Mouse (Mus musculus) embryonic facial prominence, embryonic 15.5 days (tissue): ENCODE results near the gene Tbc1d12. TPM values are rescaled to one million over a fixed set of nuclear protein-coding genes. Genes with fewer than 3 reads are reported as not detected.
A peak's percentile ranks its signal among the peaks of the same experiment; 100 is the strongest.
"Not testable (repeated sequence)": the region's sequence is repeated elsewhere in the genome, so short reads cannot be mapped to it uniquely, and the experiment has no call there.

ENCODE experiments used
- ATAC-seq: fragments of 200-750 bp; cut with Nextera tagmentation; 2 replicates; pipeline ENCODE4 v1.8.0; 2017; ENCODE audit warnings: low read depth, moderate TSS enrichment; ENCODE audit not compliant: insufficient number of reproducible peaks, low FRiP score, low TSS enrichment
- H3K27ac ChIP-seq: fragments of 300-500 bp; sonication (generic); replicated peaks from 2 replicates; pipeline ENCODE4 v1.5.1; 2015; ENCODE audit warnings: mild to moderate bottlenecking, inconsistent platforms
- H3K27me3 ChIP-seq: fragments of 300-500 bp; sonication (generic); 2 replicates; pipeline ENCODE4 v1.6.1; 2015; ENCODE audit warnings: inconsistent platforms
- H3K36me3 ChIP-seq: fragments of 300-500 bp; sonication (generic); 2 replicates; pipeline ENCODE4 v1.6.1; 2015; ENCODE audit warnings: mild to moderate bottlenecking, inconsistent platforms
- H3K4me1 ChIP-seq: fragments of 300-500 bp; sonication (generic); 2 replicates; pipeline ENCODE4 v1.6.1; 2015; ENCODE audit warnings: inconsistent platforms
- H3K4me2 ChIP-seq: fragments of 300-500 bp; sonication (generic); replicated peaks from 2 replicates; pipeline ENCODE4 v1.6.1; 2015; ENCODE audit warnings: mild to moderate bottlenecking, inconsistent platforms
- H3K4me3 ChIP-seq: fragments of 300-500 bp; sonication (generic); replicated peaks from 2 replicates; pipeline ENCODE4 v1.5.1; 2015; ENCODE audit warnings: mild to moderate bottlenecking, inconsistent platforms
- H3K9ac ChIP-seq: fragments of 300-500 bp; sonication (generic); 2 replicates; pipeline ENCODE4 v1.6.1; 2015; ENCODE audit warnings: inconsistent platforms
- H3K9me3 ChIP-seq: fragments of 300-500 bp; sonication (generic); replicated peaks from 2 replicates; pipeline ENCODE4 v1.6.1; 2016; ENCODE audit warnings: inconsistent platforms
- WGBS: fragments of 180-500 bp; shearing (Covaris S2); methylation state at CpG from one replicate; pipeline ENCODE4 v1.1.7; 2015; 5-methylcytosine and 5-hydroxymethylcytosine counted together
- polyA plus RNA-seq: library from polyadenylated mRNA; unstranded; fragments of >200 nt; fragmentation: Nextera tagmentation; extraction: Ambion mirVana; gene quantifications from 2 replicates; pipeline ENCODE4 v1.2.1, GENCODE M21; 2015

The Tbc1d12 gene
- polyA plus RNA-seq, 1 experiment from 2014 or later, result 2.8 TPM

GRCm38 (mm10) chr19:38836084-38836437, 318 bp upstream of the Tbc1d12 start:
- peak overlapping the region; percentile 88 for H3K27ac ChIP-seq
- 26% methylated on average over 10 of the region's 10 CpGs for WGBS
- no peaks in the 10 kb centered on the region for H3K36me3 ChIP-seq
- H3K4me3 ChIP-seq, result peak overlapping the region; percentile 80
- H3K9ac ChIP-seq, result peak overlapping the region; percentile 72; the same call in 1 of the 2 replicates
- H3K9me3 ChIP-seq, result no peaks in the 10 kb centered on the region
- ATAC-seq, result no peak
- peak overlapping the region; percentile 72 for H3K4me2 ChIP-seq
- H3K27me3 ChIP-seq, result no peaks in the 10 kb centered on the region
- peaks cover 12% of the 10 kb centered on the region; the same call in 1 of the 2 replicates for H3K4me1 ChIP-seq

GRCm38 (mm10) chr19:38837171-38837641, 827 bp downstream of the Tbc1d12 start:
- Histone ChIP-seq H3K4me1 (peaks cover 12% of the 10 kb centered on the region; the same call in 1 of the 2 replicates), H3K4me3 (peak overlapping the region; percentile 80), H3K9me3 (no peaks in the 10 kb centered on the region), H3K4me2 (peak overlapping the region; percentile 72), H3K9ac (peak overlapping the region; percentile 72), H3K27me3 (no peaks in the 10 kb centered on the region), H3K27ac (peak overlapping the region; percentile 88), H3K36me3 (no peaks in the 10 kb centered on the region)
- under 1% methylated on average over 54 of the region's 54 CpGs for WGBS
- ATAC-seq, result peak; percentile 40

DNA sequence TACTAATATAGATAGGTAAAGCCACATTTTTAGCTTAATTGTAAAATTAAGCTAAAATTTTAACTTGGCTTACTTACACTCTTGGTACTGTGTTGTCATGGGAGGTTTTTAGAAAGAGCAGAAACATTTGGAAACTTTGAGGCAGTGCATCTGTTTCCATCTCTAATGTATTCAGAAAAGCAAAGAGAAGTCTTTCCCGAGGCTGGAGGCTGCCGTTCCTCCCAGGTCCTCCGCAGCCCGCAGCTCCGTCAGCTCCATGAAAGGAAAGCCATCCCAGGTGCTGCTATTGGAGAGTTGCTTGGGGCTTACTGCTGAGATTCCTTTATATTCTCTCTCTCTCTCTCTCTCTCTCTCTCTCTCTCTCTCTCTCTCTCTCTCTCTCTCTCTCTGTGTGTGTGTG, 8.4 kb downstream of the Tbc1d12 start:
- no peaks in the 10 kb centered on the region for H3K9me3 ChIP-seq
- ATAC-seq, result no peak
- no peak overlapping the region for H3K9ac ChIP-seq
- 0 out of 2 replicates have a peak, but pooled peaks cover 4% of the 10 kb centered on the region for H3K4me1 ChIP-seq
- H3K36me3 ChIP-seq, result no peaks in the 10 kb centered on the region
- H3K4me2 ChIP-seq, result no peak overlapping the region
- no peaks in the 10 kb centered on the region for H3K27me3 ChIP-seq
- 45% methylated on average over 5 of the region's 5 CpGs for WGBS
- H3K4me3 ChIP-seq, result no peak overlapping the region
- H3K27ac ChIP-seq, result no peak overlapping the region

DNA sequence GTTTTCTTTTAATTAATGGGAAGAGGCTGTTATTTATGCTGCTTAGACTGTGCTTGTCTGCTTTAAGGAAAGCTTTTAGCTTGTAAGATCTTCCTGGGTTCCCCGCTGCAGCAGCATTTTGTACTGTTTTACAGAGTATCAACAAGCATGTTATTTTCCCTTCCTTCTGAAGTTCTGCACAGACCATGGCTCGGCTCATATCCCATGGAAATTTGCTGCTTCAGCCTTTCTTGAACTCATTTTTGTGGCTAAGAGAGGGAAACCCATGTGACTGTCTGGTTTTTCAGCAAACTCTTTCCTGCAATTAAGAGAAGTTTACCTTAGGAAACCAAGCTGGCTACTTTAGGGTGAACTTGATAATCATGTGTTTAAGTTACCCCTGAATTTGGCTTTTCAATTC, 10.0 kb downstream of the Tbc1d12 start:
- Histone ChIP-seq H3K36me3 (no peaks in the 10 kb centered on the region), H3K4me1 (0 out of 2 replicates have a peak, but pooled peaks cover 4% of the 10 kb centered on the region), H3K4me3 (no peak overlapping the region), H3K9me3 (no peaks in the 10 kb centered on the region), H3K27ac (peak overlapping the region; percentile 58; the same call in 1 of the 2 replicates), H3K27me3 (no peaks in the 10 kb centered on the region), H3K4me2 (no peak overlapping the region), H3K9ac (no peak overlapping the region)
- ATAC-seq, result no peak
- 34% methylated on average over 2 of the region's 2 CpGs for WGBS

DNA sequence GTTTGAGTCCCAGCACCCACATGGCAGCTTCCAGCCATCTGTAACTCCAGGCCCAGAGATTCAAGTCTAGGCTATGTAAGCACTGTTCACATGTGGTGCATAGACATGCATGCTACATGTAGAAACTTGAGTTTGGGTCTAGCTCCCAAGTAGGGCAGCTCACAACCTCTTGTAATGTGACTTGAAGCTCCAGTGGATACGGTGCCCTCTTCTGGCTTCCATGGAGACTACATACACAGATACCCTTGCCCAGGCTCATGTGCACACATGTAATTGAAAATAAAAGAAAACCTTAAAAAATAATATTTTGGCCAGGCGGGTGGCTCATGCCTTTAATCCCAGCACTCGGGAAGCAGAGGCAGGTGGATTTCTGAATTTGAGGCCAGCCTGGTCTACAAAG, 21.8 kb downstream of the Tbc1d12 start:
- H3K4me2 ChIP-seq, result no peak overlapping the region
- H3K27ac ChIP-seq, result no peak overlapping the region
- no peaks in the 10 kb centered on the region for H3K36me3 ChIP-seq
- no peaks in the 10 kb centered on the region for H3K9me3 ChIP-seq
- WGBS, result 93% methylated on average over 3 of the region's 3 CpGs
- no peak overlapping the region for H3K4me3 ChIP-seq
- no peaks in the 10 kb centered on the region for H3K27me3 ChIP-seq
- H3K4me1 ChIP-seq, result no peaks in the 10 kb centered on the region
- ATAC-seq, result no peak
- no peak overlapping the region for H3K9ac ChIP-seq

DNA sequence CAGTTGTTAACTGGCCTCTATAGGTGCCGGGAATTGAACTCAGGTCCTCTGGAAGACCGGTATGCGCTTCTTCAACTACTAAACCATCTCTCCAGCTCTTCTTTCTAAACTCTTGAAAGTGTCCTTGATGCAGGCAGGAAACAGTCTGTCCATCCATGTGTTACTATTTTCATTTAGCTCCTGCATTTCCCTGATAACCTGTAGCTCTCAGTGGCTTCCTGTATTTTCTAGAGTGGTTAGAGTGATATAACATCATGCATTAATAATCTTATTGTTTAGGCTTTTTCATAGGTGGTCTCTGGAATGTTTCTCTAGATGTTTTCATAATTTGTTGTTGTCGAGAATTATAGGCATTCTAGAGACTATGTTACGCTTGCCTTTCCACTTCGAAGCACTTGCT, 26.1 kb downstream of the Tbc1d12 start:
- H3K36me3 ChIP-seq, result no peaks in the 10 kb centered on the region

GRCm38 (mm10) chr19:38874825-38875224, 38.4 kb downstream of the Tbc1d12 start:
- H3K9ac ChIP-seq, H3K9me3 ChIP-seq, H3K36me3 ChIP-seq, H3K4me1 ChIP-seq, ATAC-seq, H3K27ac ChIP-seq, H3K4me3 ChIP-seq, H3K27me3 ChIP-seq, H3K4me2 ChIP-seq: not testable (repeated sequence)
- WGBS, result 85% methylated on average over 4 of the region's 8 CpGs

More for the DNA sequence above, 26.1 kb downstream of the Tbc1d12 start:
- Histone ChIP-seq H3K4me2 (no peak overlapping the region), H3K4me3 (no peak overlapping the region), H3K27ac (no peak overlapping the region), H3K9me3 (no peaks in the 10 kb centered on the region), H3K9ac (no peak overlapping the region), H3K4me1 (no peaks in the 10 kb centered on the region), H3K27me3 (no peaks in the 10 kb centered on the region)
- 85% methylated on average over 6 of the region's 6 CpGs for WGBS
- ATAC-seq, result no peak

DNA sequence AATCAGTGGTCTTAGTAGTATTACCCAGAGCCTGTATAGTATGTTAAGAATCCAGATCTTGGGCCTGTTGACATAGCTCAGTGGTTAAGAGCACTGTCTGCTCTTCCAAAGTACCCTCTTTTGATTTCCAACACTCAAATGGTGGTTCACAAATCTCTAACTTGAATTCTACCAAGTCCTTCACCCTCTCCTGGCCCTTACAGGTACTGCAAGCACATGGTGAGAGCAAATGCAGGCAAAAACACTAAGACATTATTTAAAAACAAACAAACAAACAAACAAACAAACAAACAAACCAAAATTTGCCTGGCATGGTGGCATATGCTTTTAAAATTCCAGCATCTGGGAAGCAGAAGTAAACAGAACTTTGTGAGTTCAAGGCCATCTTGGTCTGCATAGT, 43.9 kb downstream of the Tbc1d12 start:
- no peak overlapping the region for H3K9ac ChIP-seq
- no peaks in the 10 kb centered on the region for H3K27me3 ChIP-seq
- H3K9me3 ChIP-seq, result no peaks in the 10 kb centered on the region
- no peaks in the 10 kb centered on the region for H3K4me1 ChIP-seq
- H3K27ac ChIP-seq, result no peak overlapping the region
- no peak for ATAC-seq
- H3K36me3 ChIP-seq, result 0 out of 2 replicates have a peak, but pooled peaks cover 5% of the 10 kb centered on the region
- H3K4me3 ChIP-seq, result no peak overlapping the region
- H3K4me2 ChIP-seq, result no peak overlapping the region

GRCm38 (mm10) chr19:38901146-38902135, 65.1 kb downstream of the Tbc1d12 start:
- H3K36me3 ChIP-seq, result 0 out of 2 replicates have a peak, but pooled peaks cover 3% of the 10 kb centered on the region
- no peaks in the 10 kb centered on the region for H3K9me3 ChIP-seq
- no peak for ATAC-seq
- WGBS, result 57% methylated on average over 12 of the region's 12 CpGs
- no peak overlapping the region for H3K27ac ChIP-seq
- no peaks in the 10 kb centered on the region for H3K4me1 ChIP-seq
- no peak overlapping the region for H3K4me3 ChIP-seq
- no peaks in the 10 kb centered on the region for H3K27me3 ChIP-seq
- H3K9ac ChIP-seq, result no peak overlapping the region
- H3K4me2 ChIP-seq, result no peak overlapping the region

DNA sequence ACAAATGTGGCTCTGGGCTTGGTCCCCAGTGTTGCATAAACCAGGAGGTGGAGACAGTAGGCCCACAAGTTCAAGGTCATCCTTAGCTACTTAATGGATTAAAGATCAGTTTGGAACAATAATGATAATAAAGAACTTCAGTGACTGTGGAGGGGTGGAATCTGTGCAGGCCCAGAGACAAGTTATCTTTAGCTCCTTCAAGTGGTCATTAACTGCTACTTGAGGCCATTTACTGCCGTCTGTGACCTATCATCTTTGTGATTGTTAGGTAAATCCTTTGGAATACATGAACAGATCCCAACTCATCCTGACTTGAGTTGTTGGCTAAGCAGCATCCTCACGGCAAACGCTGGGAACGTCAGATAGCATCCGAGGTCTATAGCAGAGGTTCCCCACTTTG, 66.1 kb downstream of the Tbc1d12 start:
- ATAC-seq, result no peak
- WGBS, result 86% methylated on average over 5 of the region's 5 CpGs
- H3K36me3 ChIP-seq, result 0 out of 2 replicates have a peak, but pooled peaks cover 3% of the 10 kb centered on the region
- H3K27me3 ChIP-seq, result no peaks in the 10 kb centered on the region
- H3K4me3 ChIP-seq, result no peak overlapping the region
- H3K27ac ChIP-seq, result no peak overlapping the region
- H3K4me2 ChIP-seq, result no peak overlapping the region
- no peaks in the 10 kb centered on the region for H3K4me1 ChIP-seq
- H3K9me3 ChIP-seq, result no peaks in the 10 kb centered on the region
- no peak overlapping the region for H3K9ac ChIP-seq

DNA sequence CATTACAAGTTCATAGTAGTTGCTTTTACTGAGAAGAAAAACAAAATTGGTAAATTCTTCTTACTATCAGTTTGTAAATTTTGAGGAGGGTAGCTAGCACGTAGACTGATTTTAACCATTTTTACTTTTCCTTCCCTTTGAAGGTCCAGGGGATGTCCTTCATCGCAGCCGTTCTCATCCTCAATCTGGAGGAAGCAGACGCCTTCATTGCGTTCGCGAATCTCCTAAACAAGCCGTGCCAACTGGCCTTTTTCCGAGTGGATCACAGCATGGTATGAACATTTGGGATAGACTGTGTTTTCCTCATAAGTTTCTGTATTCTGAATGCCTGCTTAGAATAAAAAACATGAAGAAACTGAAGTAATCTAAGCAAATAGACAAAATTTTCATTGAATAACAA, 77.4 kb downstream of the Tbc1d12 start:
- H3K9me3 ChIP-seq, result no peaks in the 10 kb centered on the region
- peaks cover 13% of the 10 kb centered on the region for H3K36me3 ChIP-seq
- no peak overlapping the region for H3K4me2 ChIP-seq
- no peak overlapping the region for H3K4me3 ChIP-seq
- H3K4me1 ChIP-seq, result no peaks in the 10 kb centered on the region
- no peak for ATAC-seq
- WGBS, result 93% methylated on average over 9 of the region's 9 CpGs
- H3K9ac ChIP-seq, result no peak overlapping the region
- H3K27ac ChIP-seq, result no peak overlapping the region
- H3K27me3 ChIP-seq, result no peaks in the 10 kb centered on the region
